Mouse (Mus musculus) midbrain, embryonic 12.5 days (tissue): ENCODE data around the gene Morn4. TPM values are rescaled to one million over a fixed set of nuclear protein-coding genes. Genes with fewer than 3 reads are reported as not detected.

Experiments
- ATAC-seq: fragments of 200-750 bp; cut with Nextera tagmentation; 2 replicates; pipeline ENCODE4 v1.8.0; 2017; ENCODE audit warnings: low read depth, moderate TSS enrichment, moderate library complexity; ENCODE audit not compliant: low FRiP score
- H3K27ac ChIP-seq: fragments of 300-500 bp; sonication (generic); replicated peaks from 2 replicates; pipeline ENCODE4 v1.5.1; 2016; ENCODE audit warnings: mild to moderate bottlenecking
- H3K27me3 ChIP-seq: fragments of 300-500 bp; sonication (generic); 2 replicates; pipeline ENCODE4 v1.6.1; 2016; ENCODE audit warnings: mild to moderate bottlenecking
- H3K36me3 ChIP-seq: fragments of 300-500 bp; sonication (generic); 2 replicates; pipeline ENCODE4 v1.6.1; 2016
- H3K4me1 ChIP-seq: fragments of 300-500 bp; sonication (generic); 2 replicates; pipeline ENCODE4 v1.6.1; 2016
- H3K4me2 ChIP-seq: fragments of 300-500 bp; sonication (generic); replicated peaks from 2 replicates; pipeline ENCODE4 v1.6.1; 2016; ENCODE audit warnings: mild to moderate bottlenecking, moderate library complexity
- H3K4me3 ChIP-seq: fragments of 300-500 bp; sonication (generic); 2 replicates; pipeline ENCODE4 v1.5.1; 2016; ENCODE audit warnings: mild to moderate bottlenecking
- H3K9ac ChIP-seq: fragments of 300-500 bp; sonication (generic); replicated peaks from 2 replicates; pipeline ENCODE4 v1.6.1; 2016; ENCODE audit warnings: mild to moderate bottlenecking, moderate library complexity
- H3K9me3 ChIP-seq: fragments of 300-500 bp; sonication (generic); 2 replicates; pipeline ENCODE4 v1.6.1; 2016; ENCODE audit warnings: mild to moderate bottlenecking
- WGBS: fragments of 180-500 bp; shearing (Covaris S2); methylation state at CpG from one replicate; pipeline ENCODE4 v1.1.7; 2016; 5-methylcytosine and 5-hydroxymethylcytosine counted together
- polyA plus RNA-seq: library from polyadenylated mRNA; unstranded; fragments of >200 nt; fragmentation: Nextera tagmentation; extraction: Ambion mirVana; gene quantifications from 2 replicates; pipeline ENCODE4 v1.2.1, GENCODE M21; 2016

Morn4 gene
- polyA plus RNA-seq, 1 experiment from 2014 or later = 80.5 TPM

DNA sequence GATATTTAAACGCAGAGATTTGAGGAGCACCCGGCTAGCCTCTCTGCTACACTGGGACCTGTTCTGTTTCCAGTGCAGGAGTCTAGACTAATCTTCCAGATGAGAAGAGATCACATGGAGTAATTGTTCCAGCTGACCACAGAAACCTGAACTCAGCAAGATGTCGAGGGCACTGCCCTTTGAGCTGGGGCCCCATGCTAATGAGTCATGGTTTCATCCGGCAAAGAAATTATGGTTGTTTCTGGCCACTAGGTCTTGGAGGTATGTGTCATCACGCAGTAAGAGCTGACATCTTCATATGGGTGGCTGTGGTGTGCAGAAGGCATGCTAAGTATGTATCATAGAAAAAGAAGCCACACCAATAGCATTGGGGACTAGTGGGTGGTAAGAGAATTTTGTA is 6.2 kb downstream of the Morn4 start:
- no peak overlapping the region for H3K4me2 ChIP-seq
- H3K4me3 ChIP-seq = no peak overlapping the region
- no peak overlapping the region for H3K9ac ChIP-seq
- H3K36me3 ChIP-seq = peaks cover 39% of the 10 kb centered on the region
- no peaks in the 10 kb centered on the region for H3K27me3 ChIP-seq
- H3K4me1 ChIP-seq = no peaks in the 10 kb centered on the region
- no peak for ATAC-seq
- 80% methylated on average over 5 of the region's 5 CpGs for WGBS
- H3K27ac ChIP-seq = no peak overlapping the region
- no peaks in the 10 kb centered on the region for H3K9me3 ChIP-seq

DNA sequence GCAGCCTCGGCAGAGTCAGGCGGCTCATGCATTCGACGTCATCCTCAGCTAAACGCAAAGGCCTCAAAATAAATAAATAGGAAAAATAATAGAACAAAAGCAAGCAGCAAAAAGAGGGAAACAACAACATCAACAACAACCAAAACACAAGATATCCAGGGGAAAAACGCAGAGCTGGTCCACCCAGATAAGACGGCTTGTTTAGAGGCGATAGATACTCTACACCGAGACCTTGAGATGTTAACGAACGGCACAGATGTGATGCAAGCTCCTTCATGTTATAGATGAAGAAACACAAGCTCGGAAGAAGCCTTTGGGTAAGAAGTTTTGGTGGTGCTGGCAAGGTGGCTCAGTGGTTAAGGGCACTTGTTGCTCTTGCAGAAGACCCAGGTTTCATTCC is 7.2 kb downstream of the Morn4 start:
- no peak for ATAC-seq
- Histone ChIP-seq H3K4me1 (no peaks in the 10 kb centered on the region), H3K9ac (no peak overlapping the region), H3K36me3 (peaks cover 46% of the 10 kb centered on the region), H3K27ac (no peak overlapping the region), H3K4me2 (no peak overlapping the region), H3K9me3 (no peaks in the 10 kb centered on the region), H3K27me3 (no peaks in the 10 kb centered on the region), H3K4me3 (no peak overlapping the region)
- 93% methylated on average over 12 of the region's 12 CpGs for WGBS

DNA sequence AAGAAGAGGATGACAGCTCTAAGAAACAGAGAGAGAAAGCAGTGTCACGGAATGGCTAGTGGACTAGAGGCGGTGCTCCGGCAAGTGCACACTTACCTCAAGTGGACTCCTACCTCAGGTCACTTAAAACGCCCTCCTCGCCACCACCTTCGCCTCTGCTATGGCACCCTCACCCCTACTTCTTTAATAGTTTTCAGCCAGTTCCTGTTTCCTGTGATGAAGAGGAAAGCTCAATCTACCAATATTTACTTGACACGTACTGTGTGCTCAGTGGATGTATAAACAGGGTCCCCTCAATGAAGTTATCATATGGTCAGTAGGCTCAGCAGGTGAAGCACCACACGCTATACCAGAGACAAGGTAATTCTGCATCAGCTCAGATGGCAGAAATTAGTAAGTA is 7.6 kb downstream of the Morn4 start:
- Histone ChIP-seq H3K4me1 (no peaks in the 10 kb centered on the region), H3K27ac (no peak overlapping the region), H3K27me3 (no peaks in the 10 kb centered on the region), H3K4me3 (no peak overlapping the region), H3K4me2 (no peak overlapping the region), H3K9me3 (no peaks in the 10 kb centered on the region), H3K36me3 (peaks cover 46% of the 10 kb centered on the region), H3K9ac (no peak overlapping the region)
- WGBS = 95% methylated on average over 8 of the region's 8 CpGs
- ATAC-seq = no peak

DNA sequence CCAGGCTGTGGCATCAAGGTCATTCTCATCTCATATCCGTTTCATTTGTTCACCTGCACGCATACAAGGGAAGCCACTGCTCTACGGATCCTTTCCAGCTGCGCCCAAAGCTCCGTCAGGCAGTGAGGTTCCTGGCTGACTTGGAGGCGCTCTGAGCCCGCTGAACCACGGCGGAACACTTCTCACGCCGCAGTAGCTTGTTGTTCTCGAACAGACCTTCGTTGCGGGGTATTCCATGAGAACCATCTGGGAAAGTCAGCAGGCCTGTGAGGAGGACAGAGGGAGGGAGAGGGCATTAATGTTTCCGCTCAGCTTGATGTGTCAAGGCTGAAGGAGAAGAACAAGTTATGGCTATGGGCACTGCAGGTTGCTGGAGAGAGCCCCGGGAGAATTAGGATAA is 10.2 kb downstream of the Morn4 start:
- no peaks in the 10 kb centered on the region for H3K9me3 ChIP-seq
- H3K4me2 ChIP-seq = no peak overlapping the region
- WGBS = 92% methylated on average over 16 of the region's 16 CpGs
- H3K4me3 ChIP-seq = no peak overlapping the region
- no peak overlapping the region for H3K9ac ChIP-seq
- H3K36me3 ChIP-seq = peaks cover 50% of the 10 kb centered on the region
- no peaks in the 10 kb centered on the region for H3K4me1 ChIP-seq
- no peak for ATAC-seq
- H3K27me3 ChIP-seq = no peaks in the 10 kb centered on the region
- no peak overlapping the region for H3K27ac ChIP-seq

DNA sequence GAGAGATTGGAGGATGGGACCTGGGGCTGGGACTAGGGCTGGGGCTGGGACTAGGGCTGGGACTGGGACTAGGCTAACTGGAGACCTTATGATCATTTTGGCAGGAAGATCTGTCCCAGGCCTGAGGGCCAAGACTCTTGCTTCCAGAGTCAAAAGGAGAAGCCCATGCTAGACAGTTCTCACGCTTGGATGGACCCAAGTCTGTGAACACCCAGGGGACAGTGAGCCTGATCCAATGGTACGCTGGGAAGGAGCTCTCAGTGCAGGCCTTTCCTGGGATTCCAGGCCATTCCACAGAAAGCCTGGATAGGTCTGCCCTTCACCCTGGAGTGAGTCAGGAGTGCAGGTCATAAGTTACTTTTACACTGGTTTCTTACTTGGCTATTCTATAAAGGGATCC is 11.1 kb downstream of the Morn4 start:
- no peak overlapping the region for H3K27ac ChIP-seq
- no peak for ATAC-seq
- H3K36me3 ChIP-seq = peaks cover 50% of the 10 kb centered on the region
- H3K9me3 ChIP-seq = no peaks in the 10 kb centered on the region
- WGBS = 85% methylated on average over 2 of the region's 2 CpGs
- H3K4me2 ChIP-seq = no peak overlapping the region
- no peaks in the 10 kb centered on the region for H3K4me1 ChIP-seq
- no peak overlapping the region for H3K9ac ChIP-seq
- H3K27me3 ChIP-seq = no peaks in the 10 kb centered on the region
- H3K4me3 ChIP-seq = no peak overlapping the region

DNA sequence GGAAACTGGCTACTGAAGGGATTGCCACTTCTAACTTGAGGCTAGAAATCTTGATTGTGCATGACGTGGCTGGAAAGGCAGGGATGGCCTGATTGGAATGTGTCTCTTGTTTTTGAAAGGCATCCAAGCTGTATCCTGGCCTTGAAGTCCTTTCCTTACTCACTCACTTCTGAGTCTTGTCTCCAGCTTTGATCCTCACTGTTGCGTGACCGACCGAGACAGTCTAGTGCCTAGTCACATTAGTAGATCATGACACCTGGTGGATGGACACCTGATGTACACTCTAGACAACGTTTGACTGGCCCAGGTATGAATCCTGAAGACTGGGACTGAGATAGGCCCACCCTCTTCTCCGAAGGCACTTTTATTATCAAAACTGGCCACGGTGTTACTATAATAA is 13.4 kb downstream of the Morn4 start:
- Histone ChIP-seq H3K4me2 (no peak overlapping the region), H3K27me3 (no peaks in the 10 kb centered on the region), H3K9me3 (no peaks in the 10 kb centered on the region), H3K4me3 (no peak overlapping the region), H3K27ac (no peak overlapping the region), H3K36me3 (peaks cover 36% of the 10 kb centered on the region), H3K4me1 (no peaks in the 10 kb centered on the region), H3K9ac (no peak overlapping the region)
- 84% methylated on average over 7 of the region's 7 CpGs for WGBS
- ATAC-seq = no peak

DNA sequence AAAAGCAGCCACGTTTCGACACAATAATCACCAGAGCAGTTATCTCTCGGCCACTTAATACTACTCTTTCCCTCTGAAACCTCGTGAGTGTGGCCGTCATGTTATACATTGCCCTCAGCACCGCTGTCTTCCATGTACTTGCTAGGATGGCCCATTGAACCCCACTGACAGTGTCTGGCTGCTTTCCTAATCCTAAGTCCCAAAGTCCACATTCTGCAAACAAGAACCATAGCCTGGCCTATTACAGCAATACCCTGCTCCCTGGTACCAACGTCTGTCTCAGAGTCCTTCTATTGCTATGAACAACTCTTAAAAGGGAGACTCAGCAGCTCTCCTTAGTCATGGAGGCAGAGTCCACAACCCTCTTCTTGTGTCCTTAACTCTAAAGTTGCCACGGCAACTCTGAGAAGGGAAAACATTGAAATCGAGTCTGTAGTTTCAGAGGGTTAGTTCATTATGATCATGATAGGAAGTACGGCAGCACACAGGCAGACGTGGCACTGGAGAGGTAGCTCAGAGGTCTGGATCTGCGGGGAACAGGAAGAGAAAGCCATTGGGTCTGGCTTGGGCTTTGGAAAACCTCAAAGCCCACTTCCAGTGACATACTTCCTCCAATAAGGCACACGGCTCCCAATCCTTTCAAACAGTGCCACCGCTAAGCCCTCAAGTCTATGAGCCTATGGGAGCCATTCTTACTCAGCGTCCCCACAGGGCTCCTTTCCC is 14.1 kb downstream of the Morn4 start:
- H3K36me3 ChIP-seq = peaks cover 32% of the 10 kb centered on the region
- H3K27ac ChIP-seq = no peak overlapping the region
- no peaks in the 10 kb centered on the region for H3K9me3 ChIP-seq
- 83% methylated on average over 15 of the region's 15 CpGs for WGBS
- ATAC-seq = no peak
- H3K4me3 ChIP-seq = no peak overlapping the region
- H3K4me2 ChIP-seq = no peak overlapping the region
- H3K9ac ChIP-seq = no peak overlapping the region
- H3K4me1 ChIP-seq = no peaks in the 10 kb centered on the region
- H3K27me3 ChIP-seq = no peaks in the 10 kb centered on the region

DNA sequence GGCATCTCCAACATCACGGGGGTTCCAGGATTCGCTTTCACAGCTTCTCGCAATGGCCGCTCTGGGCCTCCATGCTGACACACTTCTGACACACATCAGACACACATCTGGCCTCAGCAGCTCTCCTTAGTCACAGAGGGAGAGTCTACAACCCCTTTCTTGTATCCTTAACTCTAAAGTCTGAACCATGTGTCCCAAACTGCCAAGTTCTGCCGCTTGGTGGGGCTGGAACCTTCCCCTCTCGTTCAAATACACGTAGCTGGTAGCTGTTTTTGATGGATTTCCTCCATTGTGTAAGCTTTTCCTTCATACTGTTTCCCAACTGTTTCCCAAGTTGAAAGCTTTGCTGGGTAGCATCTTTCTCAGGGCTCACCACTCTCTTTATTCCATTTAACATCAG is 14.9 kb downstream of the Morn4 start:
- no peak overlapping the region for H3K4me3 ChIP-seq
- no peak for ATAC-seq
- no peak overlapping the region for H3K27ac ChIP-seq
- no peaks in the 10 kb centered on the region for H3K27me3 ChIP-seq
- no peak overlapping the region for H3K4me2 ChIP-seq
- no peak overlapping the region for H3K9ac ChIP-seq
- no peaks in the 10 kb centered on the region for H3K4me1 ChIP-seq
- 82% methylated on average over 7 of the region's 7 CpGs for WGBS
- peaks cover 24% of the 10 kb centered on the region for H3K36me3 ChIP-seq
- no peaks in the 10 kb centered on the region for H3K9me3 ChIP-seq

DNA sequence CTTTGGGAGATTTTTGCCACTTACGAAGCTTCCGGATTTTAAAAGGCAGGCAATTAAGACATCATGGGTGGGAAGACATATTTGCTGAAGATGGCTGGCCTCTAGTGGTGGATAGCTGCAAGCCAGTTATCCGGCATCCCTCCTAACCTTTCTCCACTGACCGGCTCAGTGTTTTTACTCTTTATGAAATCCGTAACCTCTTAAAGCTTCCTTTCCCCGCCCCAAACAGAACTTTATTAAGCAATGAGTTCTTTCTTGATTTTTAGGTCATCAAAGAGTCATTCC is 17.0 kb downstream of the Morn4 start:
- H3K36me3 ChIP-seq = 0 out of 2 replicates have a peak, but pooled peaks cover 4% of the 10 kb centered on the region
- H3K27me3 ChIP-seq = no peaks in the 10 kb centered on the region
- H3K9me3 ChIP-seq = no peaks in the 10 kb centered on the region
- H3K4me1 ChIP-seq = no peaks in the 10 kb centered on the region
- no peak overlapping the region for H3K4me3 ChIP-seq
- H3K9ac ChIP-seq = no peak overlapping the region
- H3K27ac ChIP-seq = no peak overlapping the region
- no peak for ATAC-seq
- H3K4me2 ChIP-seq = no peak overlapping the region
- WGBS = 59% methylated on average over 6 of the region's 6 CpGs

DNA sequence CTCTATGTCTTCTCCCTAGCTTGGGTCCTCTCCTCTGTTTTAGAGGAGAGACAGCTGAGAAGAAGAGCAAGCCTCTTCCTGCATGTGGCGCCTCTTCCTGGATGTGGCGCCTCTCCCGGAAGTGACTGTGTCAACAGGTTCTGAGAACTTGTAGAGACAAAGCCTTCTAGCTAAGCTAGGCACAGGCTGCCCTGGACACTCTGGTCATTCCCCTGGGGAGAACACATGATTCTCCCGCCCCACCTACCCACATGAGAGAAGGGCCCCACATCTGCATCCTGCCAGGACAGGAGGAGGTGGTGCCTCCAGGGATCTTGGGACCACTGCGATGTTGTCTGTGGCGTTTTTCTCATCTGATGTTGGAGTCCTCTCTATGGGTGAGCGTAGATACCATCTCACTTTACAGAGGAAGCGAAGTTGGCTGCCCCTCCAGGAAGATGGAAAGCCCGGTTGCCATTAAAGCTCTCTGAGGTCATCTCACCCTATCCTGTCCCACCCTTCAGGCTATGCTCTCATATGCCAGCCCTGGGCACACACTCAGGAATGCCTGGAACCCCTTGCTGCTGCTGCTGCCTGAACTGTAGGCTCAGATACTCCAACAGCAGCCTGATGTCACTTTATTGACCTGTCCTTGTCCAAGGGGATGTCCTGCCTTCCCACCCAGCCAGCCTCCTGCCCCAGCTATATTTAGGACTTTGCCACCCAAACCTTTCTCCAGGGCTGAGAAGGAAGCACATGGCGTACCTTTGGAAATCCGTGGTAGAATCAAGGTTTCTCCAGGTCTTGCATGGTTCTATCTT is 17.5 kb downstream of the Morn4 start:
- H3K4me2 ChIP-seq = no peak overlapping the region
- no peak overlapping the region for H3K27ac ChIP-seq
- H3K4me3 ChIP-seq = no peak overlapping the region
- no peak for ATAC-seq
- H3K4me1 ChIP-seq = no peaks in the 10 kb centered on the region
- H3K9ac ChIP-seq = no peak overlapping the region
- H3K9me3 ChIP-seq = no peaks in the 10 kb centered on the region
- no peaks in the 10 kb centered on the region for H3K27me3 ChIP-seq
- WGBS = 85% methylated on average over 11 of the region's 11 CpGs
- H3K36me3 ChIP-seq = 0 out of 2 replicates have a peak, but pooled peaks cover 4% of the 10 kb centered on the region

DNA sequence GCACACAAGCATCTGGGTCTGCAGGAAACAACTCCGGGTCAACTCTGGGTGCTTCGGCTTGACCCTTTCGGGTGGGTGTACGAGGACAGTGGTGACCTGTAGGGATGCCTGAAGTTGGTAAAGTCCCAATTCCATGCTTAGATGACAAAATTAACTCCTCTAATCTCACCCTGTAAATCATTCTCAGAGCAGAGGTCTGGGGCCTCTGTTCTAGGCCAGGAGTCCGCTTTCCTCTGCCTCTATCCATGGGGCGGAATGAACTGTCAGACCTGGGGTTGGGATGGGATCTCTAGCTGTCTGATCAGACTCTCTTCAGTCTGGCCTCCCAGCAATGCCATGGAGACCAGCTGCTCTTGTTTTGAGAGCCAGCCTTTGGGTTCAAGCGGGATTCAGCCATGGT is 24.7 kb downstream of the Morn4 start:
- no peaks in the 10 kb centered on the region; the same call in 1 of the 2 replicates for H3K27me3 ChIP-seq
- WGBS = 92% methylated on average over 7 of the region's 7 CpGs
- no peaks in the 10 kb centered on the region for H3K4me1 ChIP-seq
- no peak overlapping the region for H3K4me2 ChIP-seq
- H3K9ac ChIP-seq = no peak overlapping the region
- H3K27ac ChIP-seq = no peak overlapping the region
- no peaks in the 10 kb centered on the region for H3K36me3 ChIP-seq
- no peaks in the 10 kb centered on the region for H3K9me3 ChIP-seq
- no peak overlapping the region for H3K4me3 ChIP-seq
- no peak for ATAC-seq

DNA sequence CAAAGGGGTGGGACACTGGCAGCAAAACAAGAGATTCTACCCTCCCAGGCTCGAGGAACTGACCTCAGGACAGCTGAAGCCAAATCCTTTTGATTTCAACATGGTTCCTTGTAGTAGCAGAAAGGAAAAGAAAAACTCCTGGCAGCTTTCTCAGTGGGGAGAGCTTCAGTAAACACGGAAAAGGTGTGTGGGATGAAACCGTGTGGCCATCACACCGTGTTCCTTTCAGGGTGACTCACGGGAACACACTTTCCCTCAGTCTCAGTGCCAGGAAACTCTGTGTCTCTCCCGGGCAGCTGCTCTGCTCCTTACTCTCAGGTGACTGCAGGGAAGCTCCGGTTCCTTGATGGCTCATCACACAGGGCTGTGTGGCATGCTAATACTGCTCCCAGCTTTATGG is 27.7 kb downstream of the Morn4 start:
- ATAC-seq = no peak
- Histone ChIP-seq H3K9me3 (no peaks in the 10 kb centered on the region), H3K4me1 (no peaks in the 10 kb centered on the region), H3K27ac (no peak overlapping the region), H3K4me3 (no peak overlapping the region), H3K9ac (no peak overlapping the region), H3K4me2 (no peak overlapping the region), H3K27me3 (no peaks in the 10 kb centered on the region; the same call in 1 of the 2 replicates), H3K36me3 (no peaks in the 10 kb centered on the region)
- WGBS = 75% methylated on average over 7 of the region's 7 CpGs
